Mouse (Mus musculus): ENCODE measurements at regions not wholly inside any gene's neighbourhood (a gene's known extent, or its start where the extent isn't known, plus 50 kb on each side); places are given as distances from the start of the nearest gene placed in this dataset.

DNA sequence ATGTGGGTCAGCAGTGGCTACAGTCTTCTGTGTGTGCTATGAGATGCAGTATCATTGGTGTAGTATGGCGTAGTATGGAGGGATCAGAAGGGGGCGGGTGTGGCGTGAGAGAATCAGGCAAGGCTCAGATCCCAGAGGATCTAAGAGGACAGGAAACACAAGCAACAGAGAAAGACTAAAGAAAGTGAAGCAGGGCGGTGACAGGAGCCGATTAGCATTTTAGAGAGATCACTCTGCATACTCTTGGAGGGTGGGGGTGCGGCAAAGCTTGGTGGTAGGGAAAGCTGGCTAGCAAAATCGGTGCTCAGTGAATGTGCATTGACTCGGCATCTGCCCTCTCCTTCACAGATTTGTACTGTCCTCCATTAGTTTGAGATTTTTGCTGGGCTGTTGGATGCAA is 93.1 kb upstream of the Mphosph6 start:
- DNase-seq (ENCODE audit: low spot score) = no peak

DNA sequence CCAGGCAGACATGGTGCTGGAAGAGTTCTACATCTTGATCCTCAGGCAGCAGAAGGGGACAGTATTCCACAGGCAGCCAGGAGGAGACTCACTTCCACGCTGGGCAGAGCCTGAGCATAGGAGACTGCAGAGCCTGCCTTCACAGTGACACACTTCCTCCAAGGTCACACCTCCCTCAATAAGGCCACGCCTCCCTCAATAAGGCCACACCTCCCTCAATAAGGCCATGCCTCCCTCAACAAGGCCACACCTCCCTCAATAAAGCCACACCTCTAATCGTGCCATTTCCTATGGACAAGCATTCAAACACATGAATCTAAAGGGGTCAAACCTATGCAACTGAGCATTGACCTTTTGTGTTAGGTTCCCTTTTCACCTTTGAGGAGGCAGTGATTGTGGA is 88.5 kb upstream of the Mphosph6 start:
- no peak for DNase-seq (ENCODE audit: low spot score)

DNA sequence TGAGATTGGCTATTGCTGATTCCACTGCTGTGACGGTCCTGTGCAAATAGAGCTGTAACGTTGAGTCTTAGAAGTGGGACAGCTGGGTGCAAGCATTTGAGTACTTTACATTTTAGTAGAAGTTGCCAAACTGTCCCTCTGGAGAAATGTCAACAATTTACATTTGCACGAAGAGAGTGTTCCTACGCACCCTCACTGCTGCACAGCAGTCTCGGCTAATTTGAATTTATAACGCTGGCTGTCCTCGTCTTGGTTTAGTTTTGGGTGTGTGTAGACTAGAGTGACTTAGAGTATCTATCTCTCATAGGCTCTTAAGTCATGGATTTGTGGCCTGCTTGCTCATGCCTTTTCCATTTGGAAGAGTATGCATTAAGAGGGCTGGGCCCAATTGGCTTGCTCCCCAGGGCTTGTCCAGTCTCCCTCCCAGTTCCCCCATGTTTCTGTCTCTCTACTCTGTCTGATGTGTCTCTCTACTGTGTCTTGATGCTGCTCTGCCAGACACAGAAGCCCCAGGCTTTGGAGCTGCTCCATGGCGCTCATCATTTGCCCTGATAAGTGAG is 79.8 kb upstream of the Mphosph6 start:
- DNase-seq (ENCODE audit: low spot score) = no peak

DNA sequence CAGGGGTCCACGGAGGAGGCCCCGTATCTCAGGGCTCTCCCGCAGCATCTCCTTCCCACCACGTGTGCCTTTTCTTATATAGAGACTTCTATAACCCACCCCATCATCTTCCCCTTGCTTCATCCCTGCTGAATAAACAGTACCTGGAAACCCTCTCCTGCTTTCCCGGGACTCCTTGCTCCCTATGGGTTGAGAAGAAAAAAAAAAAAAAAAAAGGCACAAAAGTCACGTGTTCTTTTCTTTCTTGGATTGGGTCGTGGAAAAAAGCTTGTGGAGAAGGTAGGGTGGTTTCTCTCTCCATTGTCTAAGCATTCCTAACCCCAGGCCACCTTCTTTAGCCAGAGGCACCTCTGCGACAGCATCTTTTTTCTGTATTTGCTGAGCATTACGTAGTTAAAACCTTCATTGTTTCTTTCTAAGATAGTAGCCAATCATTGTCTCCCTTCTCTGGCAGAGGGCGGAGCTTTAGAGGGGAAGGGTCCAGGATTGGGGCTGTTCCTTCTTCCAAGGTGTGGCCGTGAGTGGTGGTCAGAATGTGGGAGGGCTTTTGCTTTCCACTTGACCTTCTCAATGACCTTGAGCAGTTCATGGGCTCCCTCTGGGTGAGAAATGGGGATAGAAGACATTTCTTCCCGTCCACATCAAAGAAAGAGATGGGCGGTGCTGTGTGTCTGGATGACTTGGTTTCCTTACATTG is 78.7 kb upstream of the Mphosph6 start:
- DNase-seq (ENCODE audit: low spot score) = no peak

DNA sequence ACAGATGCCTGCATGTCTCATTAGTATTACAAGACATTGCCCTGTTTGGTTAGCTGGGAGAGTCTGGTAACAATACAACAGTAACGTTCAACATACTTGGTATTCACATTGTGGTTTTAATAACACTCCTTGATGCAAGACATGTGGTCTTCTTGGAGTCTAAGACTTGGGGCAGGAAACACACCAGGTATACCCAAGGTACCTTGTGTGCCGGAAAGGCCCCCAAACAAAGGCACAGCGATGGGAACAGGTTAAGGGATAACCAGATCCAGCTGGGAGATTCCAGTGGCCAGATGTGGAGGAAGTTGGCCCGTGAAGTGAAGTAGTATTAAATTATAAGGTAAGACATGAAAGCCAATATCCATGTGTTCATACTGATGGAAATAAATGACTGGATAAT is 71.9 kb upstream of the Mphosph6 start:
- no peak for DNase-seq (ENCODE audit: low spot score)

DNA sequence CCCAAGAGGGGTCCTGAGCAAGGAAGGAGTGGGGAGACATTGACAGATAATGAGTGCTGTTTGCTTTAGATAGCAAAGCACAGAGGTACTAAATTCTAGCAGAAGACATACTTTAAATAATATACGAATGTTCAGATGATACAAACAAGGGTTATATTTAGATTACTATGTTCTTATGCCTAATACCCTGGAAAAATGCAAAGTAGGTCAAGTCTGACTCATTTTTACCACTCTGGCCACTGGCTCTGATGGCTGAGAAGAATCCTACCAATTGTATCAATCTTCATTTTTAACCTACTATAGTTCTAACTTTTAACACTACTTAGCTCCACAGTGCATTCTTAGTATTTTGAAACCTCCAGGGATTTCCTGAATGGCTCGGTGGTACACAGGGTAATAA is 65.4 kb upstream of the Mphosph6 start:
- DNase-seq (ENCODE audit: low spot score) = no peak

DNA sequence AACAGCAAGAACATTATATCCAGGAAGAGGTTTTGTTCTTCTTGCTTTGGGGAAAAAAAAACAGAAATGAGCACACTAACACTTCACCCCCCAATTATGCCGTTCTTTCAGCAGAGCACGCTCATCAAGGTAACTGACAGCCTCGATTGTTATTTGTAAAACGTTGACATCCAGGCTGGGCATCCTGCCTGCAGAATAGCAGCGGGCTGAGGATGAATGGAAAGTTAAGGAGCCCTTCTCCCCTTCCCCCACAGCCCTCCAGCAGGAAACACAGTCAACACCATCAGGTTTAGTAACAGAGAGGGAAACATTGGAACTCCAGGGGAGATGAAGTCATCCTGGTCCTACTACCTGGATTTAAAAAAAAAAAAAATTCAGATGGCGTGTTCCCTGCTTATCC is 63.3 kb upstream of the Mphosph6 start:
- DNase-seq (ENCODE audit: low spot score) = peak; percentile 24

DNA sequence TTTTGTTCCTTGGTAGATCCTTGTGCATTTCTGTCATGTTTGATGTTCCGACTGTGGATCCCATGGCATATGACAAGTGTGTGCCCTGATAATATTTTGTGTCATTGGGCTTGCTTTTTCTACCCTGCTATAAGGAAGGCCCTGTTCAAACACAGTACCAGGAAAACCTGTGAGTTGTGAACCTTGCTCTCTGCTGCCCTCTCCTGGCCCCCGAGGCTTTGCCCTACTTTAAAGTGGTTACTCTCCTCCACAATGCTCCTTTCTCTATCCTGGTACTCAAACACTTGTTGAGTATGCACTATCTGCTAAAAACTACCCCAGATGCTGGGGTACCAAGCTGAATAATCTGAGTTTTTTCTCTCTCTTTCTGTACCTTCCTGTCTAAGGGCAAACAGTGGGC is 62.1 kb upstream of the Mphosph6 start:
- peak; percentile 80 for DNase-seq (ENCODE audit: low spot score)

DNA sequence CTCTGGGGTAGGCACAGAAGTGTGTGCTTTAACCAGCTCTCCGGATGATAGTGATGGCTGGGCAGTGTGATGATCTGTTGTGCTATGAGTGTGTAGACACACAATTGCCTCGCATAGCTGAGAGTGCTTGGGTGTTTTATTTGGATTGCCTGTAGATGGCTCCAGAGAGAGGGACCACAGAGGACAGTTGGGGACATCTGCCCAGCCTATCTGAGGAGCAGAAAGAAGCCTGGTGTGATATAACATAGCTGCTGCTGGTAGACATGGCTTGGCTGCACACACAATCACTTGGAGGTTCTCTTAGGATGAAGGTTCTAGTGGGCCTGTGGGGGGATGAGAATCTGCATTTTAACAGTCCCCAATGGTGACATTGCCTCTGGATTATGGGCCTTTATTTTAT is 60.6 kb upstream of the Mphosph6 start:
- no peak for DNase-seq (ENCODE audit: low spot score)

DNA sequence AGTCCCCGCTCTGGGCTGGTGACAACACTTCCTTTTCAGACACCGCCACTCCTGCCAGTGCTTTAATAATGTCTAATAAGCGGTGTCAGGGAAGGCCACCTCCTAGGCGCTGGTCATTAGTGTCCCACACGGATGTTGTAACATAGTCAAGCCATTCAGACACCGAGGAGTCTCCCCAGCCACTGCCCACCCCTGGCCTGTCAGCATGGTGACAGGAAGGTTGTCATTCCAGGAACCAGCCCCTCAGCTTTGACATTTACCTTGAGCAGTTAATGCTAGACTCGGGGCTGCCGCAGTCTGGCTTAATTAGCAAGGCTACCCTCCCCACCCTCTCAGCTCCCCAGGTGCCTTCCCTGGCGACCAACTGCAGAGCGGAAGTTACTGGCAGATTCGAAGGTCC is 58.0 kb upstream of the Mphosph6 start:
- peak; percentile 13 for DNase-seq (ENCODE audit: low spot score)

DNA sequence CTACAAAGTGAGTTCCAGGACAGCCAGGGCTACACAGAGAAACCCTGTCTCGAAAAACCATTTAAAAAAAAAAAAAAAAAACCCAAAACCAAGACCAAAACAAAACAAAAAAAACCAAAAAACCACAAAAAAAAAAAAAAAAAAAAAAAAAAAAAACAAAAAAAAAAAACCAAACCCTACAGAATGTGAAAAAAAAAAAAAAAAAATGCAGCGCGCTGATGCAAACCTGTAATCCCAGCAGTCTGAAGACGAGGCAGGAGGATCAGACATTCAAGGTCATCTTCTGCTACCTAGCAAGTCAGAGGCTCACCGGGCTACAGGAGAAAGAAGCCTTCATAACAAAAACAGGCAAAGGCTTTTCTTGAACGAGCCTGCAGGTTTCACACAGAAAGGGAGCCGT is 57.4 kb upstream of the Mphosph6 start:
- DNase-seq (ENCODE audit: low spot score) = peak; percentile 8

DNA sequence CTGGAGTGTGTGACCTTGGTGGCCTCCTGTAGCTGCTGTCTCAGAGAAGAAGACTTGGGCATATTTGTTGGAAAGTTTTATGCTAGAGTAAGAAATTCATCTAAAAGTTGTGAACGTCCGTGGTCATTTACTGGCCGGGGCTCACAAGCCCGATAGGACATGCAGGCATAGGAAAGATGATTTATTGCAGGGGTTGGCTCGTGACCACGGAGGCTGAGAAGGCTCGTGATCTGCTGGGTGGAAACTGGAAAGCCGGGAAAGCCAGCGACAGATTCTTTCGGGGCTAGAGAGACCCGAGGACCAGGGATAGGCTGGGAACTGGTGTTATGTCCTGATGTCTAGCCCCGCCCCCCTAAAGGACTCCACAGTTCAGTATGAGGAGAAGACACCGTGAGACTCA is 54.4 kb upstream of the Mphosph6 start:
- DNase-seq (ENCODE audit: low spot score) = no peak

DNA sequence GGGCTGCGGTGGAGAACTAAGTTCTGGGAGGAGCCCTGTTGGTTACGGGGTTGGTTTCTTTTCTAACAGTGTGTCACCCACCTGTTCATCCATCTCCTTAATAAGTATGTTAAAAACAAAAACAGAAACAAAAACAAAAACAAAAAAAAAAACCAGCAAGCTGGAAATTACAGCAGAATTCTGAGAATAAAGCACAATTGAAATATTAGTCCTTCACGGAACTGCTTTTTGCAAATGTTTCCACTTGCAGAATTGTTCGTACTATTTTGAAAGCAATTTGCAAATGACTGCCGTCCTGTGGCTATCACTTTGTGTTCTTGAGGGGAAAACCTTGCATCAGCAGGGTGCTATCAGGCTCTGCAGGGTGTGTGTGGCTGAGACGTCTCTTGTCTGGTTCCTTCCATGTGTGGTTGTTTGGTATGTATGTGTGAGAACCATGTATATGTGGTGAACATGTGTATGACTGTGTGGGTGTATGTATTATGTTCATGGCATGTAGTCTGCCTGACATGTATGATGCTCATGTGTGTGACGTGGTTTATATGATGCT is 53.3 kb upstream of the Mphosph6 start:
- no peak for DNase-seq (ENCODE audit: low spot score)

DNA sequence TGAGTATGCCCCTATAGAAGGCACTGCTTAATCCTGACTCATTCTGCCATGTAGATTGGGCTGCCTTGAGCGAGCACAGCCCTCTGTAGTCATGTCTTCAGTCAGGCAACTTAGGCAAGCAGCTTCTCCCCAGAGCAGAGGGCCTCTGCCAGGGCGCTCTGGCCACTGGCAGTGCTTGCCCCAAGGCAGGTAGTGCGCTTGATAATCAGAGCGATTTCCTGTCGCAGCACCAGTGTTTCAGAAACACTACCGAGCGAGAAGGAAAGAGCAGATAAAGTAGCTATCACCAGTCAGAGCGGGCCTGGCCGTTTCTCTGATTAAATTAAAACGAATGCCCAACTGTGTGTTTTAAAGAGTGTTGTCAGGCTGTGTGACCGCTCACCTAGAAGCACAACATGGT is 52.6 kb upstream of the Mphosph6 start:
- DNase-seq (ENCODE audit: low spot score) = no peak

DNA sequence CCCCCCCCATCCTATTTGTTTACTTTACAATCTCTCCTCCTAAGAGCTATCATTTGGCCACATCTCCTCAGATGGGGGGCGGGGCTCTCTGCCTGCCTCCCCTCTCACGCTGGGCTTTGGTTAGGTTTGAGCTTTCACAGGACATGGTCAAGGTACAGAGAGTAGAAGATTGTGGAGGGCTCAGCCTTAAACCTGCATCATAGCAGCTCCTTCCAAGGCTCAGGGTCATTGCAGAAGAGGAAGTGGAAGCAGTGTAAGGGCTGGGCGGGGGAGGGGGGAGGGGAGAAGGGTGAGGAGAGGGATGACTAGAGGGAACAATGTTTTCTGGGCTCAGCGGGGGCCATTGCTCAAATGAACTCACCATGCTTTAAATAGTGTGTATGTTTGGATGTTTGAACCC is 51.7 kb upstream of the Mphosph6 start:
- no peak for DNase-seq (ENCODE audit: low spot score)

DNA sequence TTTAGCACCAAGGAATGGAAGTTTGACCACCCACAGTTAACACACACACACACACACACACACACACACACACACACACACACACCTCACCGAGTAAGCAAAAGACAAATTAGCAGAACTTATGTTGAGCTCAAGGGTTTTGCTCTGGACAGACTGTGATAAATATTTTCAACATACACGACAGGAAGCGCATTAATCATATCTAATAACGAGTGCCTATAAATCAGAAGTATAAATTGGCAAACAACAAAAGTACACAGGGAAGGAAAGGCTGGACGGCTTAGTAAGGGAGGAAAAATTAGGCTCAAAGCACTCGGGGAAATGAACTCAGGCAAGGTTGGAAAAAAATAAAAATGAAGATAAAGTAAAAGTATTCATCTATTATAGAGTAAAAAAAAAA is 50.8 kb upstream of the Mphosph6 start:
- DNase-seq (ENCODE audit: low spot score) = no peak
